Mouse (Mus musculus): Measurements from ENCODE around the gene T2. TPM values are rescaled to one million over a fixed set of nuclear protein-coding genes. Genes with fewer than 3 reads are reported as not detected.

T2 gene
- polyA plus RNA-seq, 1 experiment, result 0.81 TPM

GRCm38 (mm10) chr17:8357498-8357897, 1.7 kb downstream of the T2 start:
- Histone ChIP-seq H3K27ac (ENCODE audit: insufficient read depth, low read length) (no peak overlapping the region), H3K27me3 (ENCODE audit: control insufficient read depth, insufficient read depth, low read length, poor library complexity, severe bottlenecking) (no peaks in the 10 kb centered on the region), H3K4me3 (ENCODE audit: low read depth, low read length) (no peak overlapping the region), H3K9ac (ENCODE audit: low read depth, poor library complexity, severe bottlenecking) (no peak overlapping the region), H3K4me1 (ENCODE audit: control insufficient read depth, insufficient read depth, low read length) (no peaks in the 10 kb centered on the region), H3K36me3 (ENCODE audit: control insufficient read depth, insufficient read depth, low read length, poor library complexity, severe bottlenecking) (no peaks in the 10 kb centered on the region), H3K9me3 (replicated peaks; ENCODE audit: control insufficient read depth, insufficient read depth, low read length, poor library complexity, severe bottlenecking) (no peaks in the 10 kb centered on the region)
- TF ChIP-seq CTCF (IDR thresholded peaks at IDR 0.05; ENCODE audit: low read depth, low read length) (no peak), EP300 (IDR thresholded peaks at IDR 0.05; ENCODE audit: insufficient read depth, low read depth, low read length) (no peak), POLR2A (IDR thresholded peaks at IDR 0.05; ENCODE audit: insufficient read depth, low read length) (no peak)

- H3K9me3 ChIP-seq (replicated peaks; ENCODE audit: control insufficient read depth, insufficient read depth, low read length, poor library complexity, severe bottlenecking), result no peaks in the 10 kb centered on the region
These were observed 5.1 kb downstream of the T2 start for GRCm38 (mm10) chr17:8360876-8361275.

GRCm38 (mm10) chr17:8361281-8362103, 5.7 kb downstream of the T2 start:
- Histone ChIP-seq H3K27me3 (ENCODE audit: control insufficient read depth, insufficient read depth, low read length, poor library complexity, severe bottlenecking) (no peaks in the 10 kb centered on the region), H3K4me1 (ENCODE audit: control insufficient read depth, insufficient read depth, low read length) (no peaks in the 10 kb centered on the region), H3K4me3 (ENCODE audit: low read depth, low read length) (no peak overlapping the region), H3K36me3 (ENCODE audit: control insufficient read depth, insufficient read depth, low read length, poor library complexity, severe bottlenecking) (no peaks in the 10 kb centered on the region), H3K9ac (ENCODE audit: low read depth, poor library complexity, severe bottlenecking) (no peak overlapping the region), H3K27ac (ENCODE audit: insufficient read depth, low read length) (no peak overlapping the region), H3K9me3 (replicated peaks; ENCODE audit: control insufficient read depth, insufficient read depth, low read length, poor library complexity, severe bottlenecking) (no peaks in the 10 kb centered on the region)
- TF ChIP-seq CTCF (IDR thresholded peaks at IDR 0.05; ENCODE audit: low read depth, low read length) (no peak), POLR2A (IDR thresholded peaks at IDR 0.05; ENCODE audit: insufficient read depth, low read length) (no peak), EP300 (IDR thresholded peaks at IDR 0.05; ENCODE audit: insufficient read depth, low read depth, low read length) (no peak)

More at GRCm38 (mm10) chr17:8360876-8361275, 5.1 kb downstream of the T2 start:
- H3K36me3 ChIP-seq (ENCODE audit: control insufficient read depth, insufficient read depth, low read length, poor library complexity, severe bottlenecking), result no peaks in the 10 kb centered on the region
- no peak overlapping the region for H3K27ac ChIP-seq (ENCODE audit: insufficient read depth, low read length)
- H3K4me1 ChIP-seq (ENCODE audit: control insufficient read depth, insufficient read depth, low read length), result no peaks in the 10 kb centered on the region
- no peak overlapping the region for H3K4me3 ChIP-seq (ENCODE audit: low read depth, low read length)
- H3K9ac ChIP-seq (ENCODE audit: low read depth, poor library complexity, severe bottlenecking), result no peak overlapping the region
- no peak for TF ChIP-seq POLR2A (IDR thresholded peaks at IDR 0.05; ENCODE audit: insufficient read depth, low read length)
- TF ChIP-seq CTCF (IDR thresholded peaks at IDR 0.05; ENCODE audit: low read depth, low read length), result no peak
- no peak for TF ChIP-seq EP300 (IDR thresholded peaks at IDR 0.05; ENCODE audit: insufficient read depth, low read depth, low read length)
- no peaks in the 10 kb centered on the region for H3K27me3 ChIP-seq (ENCODE audit: control insufficient read depth, insufficient read depth, low read length, poor library complexity, severe bottlenecking)

- H3K9me3 ChIP-seq (replicated peaks; ENCODE audit: control insufficient read depth, insufficient read depth, low read length, poor library complexity, severe bottlenecking), result no peaks in the 10 kb centered on the region
- TF ChIP-seq CTCF (IDR thresholded peaks at IDR 0.05; ENCODE audit: low read depth, low read length) (no peak), EP300 (IDR thresholded peaks at IDR 0.05; ENCODE audit: insufficient read depth, low read depth, low read length) (no peak), POLR2A (IDR thresholded peaks at IDR 0.05; ENCODE audit: insufficient read depth, low read length) (no peak)
- no peak overlapping the region for H3K4me3 ChIP-seq (ENCODE audit: low read depth, low read length)
- H3K4me1 ChIP-seq (ENCODE audit: control insufficient read depth, insufficient read depth, low read length), result no peaks in the 10 kb centered on the region
- H3K9ac ChIP-seq (ENCODE audit: low read depth, poor library complexity, severe bottlenecking), result no peak overlapping the region
- H3K27me3 ChIP-seq (ENCODE audit: control insufficient read depth, insufficient read depth, low read length, poor library complexity, severe bottlenecking), result no peaks in the 10 kb centered on the region
- H3K27ac ChIP-seq (ENCODE audit: insufficient read depth, low read length), result no peak overlapping the region
- H3K36me3 ChIP-seq (ENCODE audit: control insufficient read depth, insufficient read depth, low read length, poor library complexity, severe bottlenecking), result no peaks in the 10 kb centered on the region
These were observed 12.0 kb downstream of the T2 start for GRCm38 (mm10) chr17:8367514-8368480.

GRCm38 (mm10) chr17:8368570-8368969, 12.8 kb downstream of the T2 start:
- Histone ChIP-seq H3K36me3 (ENCODE audit: control insufficient read depth, insufficient read depth, low read length, poor library complexity, severe bottlenecking) (no peaks in the 10 kb centered on the region), H3K27me3 (ENCODE audit: control insufficient read depth, insufficient read depth, low read length, poor library complexity, severe bottlenecking) (no peaks in the 10 kb centered on the region), H3K9me3 (replicated peaks; ENCODE audit: control insufficient read depth, insufficient read depth, low read length, poor library complexity, severe bottlenecking) (no peaks in the 10 kb centered on the region), H3K9ac (ENCODE audit: low read depth, poor library complexity, severe bottlenecking) (no peak overlapping the region), H3K4me1 (ENCODE audit: control insufficient read depth, insufficient read depth, low read length) (no peaks in the 10 kb centered on the region), H3K4me3 (ENCODE audit: low read depth, low read length) (no peak overlapping the region), H3K27ac (ENCODE audit: insufficient read depth, low read length) (no peak overlapping the region)
- TF ChIP-seq CTCF (IDR thresholded peaks at IDR 0.05; ENCODE audit: low read depth, low read length) (no peak), POLR2A (IDR thresholded peaks at IDR 0.05; ENCODE audit: insufficient read depth, low read length) (no peak), EP300 (IDR thresholded peaks at IDR 0.05; ENCODE audit: insufficient read depth, low read depth, low read length) (no peak)

Measured in ES-Bruce4 (cell line).